Mouse (Mus musculus): ENCODE measurements around the gene Cryba4.
A peak's percentile ranks its signal among the peaks of the same experiment; 100 is the strongest.

Cryba4 gene

DNA sequence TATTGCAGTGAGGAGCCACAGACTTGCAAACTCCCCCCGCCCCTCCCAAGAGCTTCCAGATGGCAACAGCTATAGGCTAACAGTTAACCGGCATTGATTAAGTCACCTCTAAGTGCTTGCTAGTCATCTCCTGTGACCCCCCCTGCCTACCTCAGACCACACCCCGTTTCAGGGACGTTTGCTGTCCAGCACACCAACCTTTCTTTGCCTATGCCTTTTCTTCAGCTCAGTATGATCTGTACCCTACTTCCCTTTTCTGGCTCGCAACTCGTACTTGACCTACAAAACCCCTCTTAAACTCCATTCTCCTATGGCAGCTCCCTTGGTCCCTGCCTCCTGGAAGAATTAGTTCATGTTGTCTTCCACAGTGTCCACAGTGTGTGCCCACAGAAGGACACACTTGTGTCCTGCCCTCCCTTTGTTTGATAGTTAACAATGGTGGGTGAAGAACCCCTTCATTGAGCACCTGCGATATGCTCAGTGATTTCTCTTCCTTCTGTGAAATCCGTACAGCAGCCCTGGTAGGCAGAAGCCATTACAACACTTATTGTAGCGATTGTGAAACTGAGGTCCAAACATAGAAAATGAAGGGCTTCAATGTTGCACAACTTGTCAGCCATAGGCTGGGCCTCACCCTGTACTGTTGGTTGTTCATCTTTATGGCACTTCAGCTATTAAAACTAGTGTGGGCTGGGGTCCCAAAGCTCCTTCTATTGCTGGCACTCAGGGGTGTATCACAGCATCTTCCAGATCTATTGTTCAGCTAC, 13.9 kb upstream of the Cryba4 start:
- no peak for DNase-seq (ENCODE audit: extremely low spot score)

DNA sequence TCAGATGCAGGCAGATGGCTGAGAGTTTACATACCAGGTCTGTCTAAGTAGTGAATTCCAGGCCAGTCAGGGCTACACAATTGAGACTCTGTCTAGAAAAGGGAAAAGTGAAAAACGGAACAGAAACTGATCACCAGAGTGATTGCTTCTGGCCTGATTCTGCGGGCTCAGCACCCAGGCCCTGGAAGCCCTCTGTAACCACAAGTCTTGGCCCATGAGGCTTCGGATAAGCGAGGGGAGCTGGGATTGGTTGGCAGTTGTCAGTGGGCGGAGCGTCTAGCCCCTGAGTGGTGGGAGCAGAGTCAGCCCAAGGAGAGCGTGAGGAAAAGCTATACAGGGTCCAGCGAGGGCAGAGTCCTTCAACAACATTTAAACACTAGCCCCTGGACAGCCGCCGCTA, 13.2 kb upstream of the Cryba4 start:
- DNase-seq (ENCODE audit: extremely low spot score): peak; percentile 65

DNA sequence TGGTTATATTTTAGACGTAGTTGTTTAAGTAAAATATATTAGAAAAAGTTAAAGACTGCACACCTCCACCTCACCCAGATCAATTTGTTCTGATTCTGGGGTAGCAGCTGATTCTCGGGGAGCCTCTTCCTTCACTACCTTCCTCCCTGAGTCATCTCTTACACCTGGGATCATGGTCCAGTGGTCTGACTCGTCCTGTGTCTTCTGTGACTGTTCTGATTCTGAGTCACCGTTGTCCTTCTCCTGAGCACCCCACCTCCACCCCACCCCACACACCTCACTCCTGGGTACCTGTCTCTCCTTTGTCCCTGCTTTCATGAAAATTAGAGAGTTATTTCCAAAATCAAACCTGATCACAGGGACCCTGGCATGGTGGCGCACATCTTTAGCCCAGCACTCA, 12.8 kb upstream of the Cryba4 start:
- DNase-seq (ENCODE audit: extremely low spot score): no peak

DNA sequence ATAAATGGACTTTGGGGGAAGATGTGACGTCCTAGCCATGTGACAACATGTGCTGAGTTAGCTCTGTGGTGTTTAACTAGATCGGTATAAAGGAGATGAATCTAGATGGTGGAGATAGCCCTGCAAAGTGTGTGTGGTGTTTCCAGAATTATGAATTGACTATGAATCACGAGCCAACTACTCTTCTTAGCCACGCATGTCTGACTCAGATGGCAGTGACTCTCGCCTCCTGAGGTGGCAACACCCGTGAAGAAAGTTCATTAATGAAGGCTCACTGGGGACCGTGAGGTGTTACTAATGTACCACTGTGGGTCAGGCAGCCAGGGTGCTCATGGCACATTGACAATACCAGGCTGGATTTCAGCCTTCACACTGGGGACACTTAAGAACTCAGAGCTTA, 11.8 kb upstream of the Cryba4 start:
- no peak for DNase-seq (ENCODE audit: extremely low spot score)

DNA sequence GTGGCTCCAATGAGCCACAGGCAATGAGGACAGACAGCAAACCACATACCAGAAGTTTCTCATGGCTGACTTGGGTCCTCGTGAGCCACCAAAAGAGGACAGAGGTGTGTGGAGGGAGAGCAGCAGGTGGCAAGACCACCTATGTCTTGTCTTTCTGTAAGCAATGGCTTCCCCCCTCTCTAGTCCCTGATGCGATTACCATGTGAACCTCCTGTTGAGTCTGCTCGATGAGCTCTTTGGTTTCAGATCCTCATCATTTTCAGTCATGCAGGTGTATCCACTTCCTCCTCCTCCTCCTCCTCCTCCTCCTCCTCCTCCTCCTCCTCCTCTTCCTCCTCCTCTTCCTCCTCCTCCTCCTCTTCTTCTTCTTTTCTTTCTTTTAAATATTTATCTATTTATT, 8.5 kb upstream of the Cryba4 start:
- no peak for DNase-seq (ENCODE audit: extremely low spot score)

DNA sequence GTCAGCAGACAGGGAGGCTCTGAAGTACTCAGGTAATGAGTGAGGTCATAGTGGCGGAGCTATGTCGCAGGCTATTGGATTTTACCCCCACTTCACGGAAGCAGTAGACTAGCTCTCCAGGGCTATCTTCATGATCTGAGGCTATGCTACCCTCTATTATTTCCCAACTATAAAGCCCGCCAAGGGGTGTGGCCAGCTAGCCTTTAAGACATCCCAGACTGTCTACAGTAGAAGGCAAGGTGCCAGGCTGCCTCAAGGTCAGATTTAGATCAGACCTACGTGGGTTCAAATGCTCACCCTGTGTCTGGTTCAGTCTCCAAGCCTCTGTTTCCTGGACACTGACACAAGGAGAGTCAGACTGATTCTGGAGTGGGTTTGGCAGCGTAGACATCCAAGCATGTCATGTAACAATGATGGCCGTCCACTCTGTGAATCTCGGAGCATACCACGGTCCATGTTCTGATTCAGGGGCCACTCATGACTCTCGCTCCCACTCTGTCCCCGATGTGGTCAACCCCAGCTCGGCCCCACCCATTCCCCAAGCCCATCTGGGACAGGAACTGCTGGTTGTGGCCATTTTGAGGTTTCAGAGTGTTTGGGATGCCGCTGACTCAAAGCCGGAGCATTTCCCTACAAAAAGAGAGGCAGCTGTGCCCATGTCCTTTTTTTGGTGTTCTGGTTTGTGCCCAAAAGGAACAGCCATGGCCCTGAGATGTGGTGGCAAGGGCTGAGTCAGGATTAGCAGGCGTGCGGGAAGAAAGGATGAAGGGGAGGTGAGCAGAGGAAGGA, 7.7 kb upstream of the Cryba4 start:
- no peak for DNase-seq (ENCODE audit: extremely low spot score)

DNA sequence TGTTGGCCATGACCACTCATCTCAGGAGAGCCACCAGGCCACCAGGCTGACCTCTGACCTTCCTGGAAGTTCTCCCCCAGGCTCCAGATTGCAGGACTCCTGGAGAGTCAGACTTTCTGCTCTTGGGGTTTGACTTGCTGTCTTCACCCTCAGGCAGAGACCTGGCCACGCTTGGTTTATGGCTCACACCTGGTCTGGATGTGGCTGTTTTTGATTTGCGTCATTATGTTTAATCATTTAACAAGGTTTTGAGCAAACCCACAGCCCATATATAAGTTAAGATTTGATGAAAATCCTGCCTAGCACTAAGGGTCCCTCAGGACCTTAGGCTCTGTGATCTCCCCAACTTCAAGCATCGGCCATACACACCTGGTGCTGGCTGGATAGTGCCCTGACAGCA, 5.6 kb upstream of the Cryba4 start:
- DNase-seq (ENCODE audit: extremely low spot score): no peak

DNA sequence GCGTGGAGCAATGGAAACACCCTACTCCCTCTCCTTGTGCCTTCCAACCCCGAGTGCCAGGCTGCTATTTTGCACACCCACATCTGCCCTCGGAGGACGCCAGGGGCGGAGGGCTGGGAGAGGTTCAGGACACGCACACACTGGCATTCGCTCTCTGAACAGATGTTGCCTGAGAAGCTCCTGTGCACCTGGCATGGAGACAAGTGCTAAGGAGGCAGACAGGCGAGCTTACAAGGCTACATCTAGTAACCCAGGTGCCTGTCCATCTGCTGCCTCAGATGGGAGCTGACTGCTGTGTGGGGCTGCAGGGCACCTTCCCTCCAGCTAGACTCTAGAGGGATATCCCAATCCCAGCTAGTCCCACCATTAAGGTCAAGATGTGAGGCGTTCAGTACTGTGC, 4.1 kb upstream of the Cryba4 start:
- no peak for DNase-seq (ENCODE audit: extremely low spot score)

DNA sequence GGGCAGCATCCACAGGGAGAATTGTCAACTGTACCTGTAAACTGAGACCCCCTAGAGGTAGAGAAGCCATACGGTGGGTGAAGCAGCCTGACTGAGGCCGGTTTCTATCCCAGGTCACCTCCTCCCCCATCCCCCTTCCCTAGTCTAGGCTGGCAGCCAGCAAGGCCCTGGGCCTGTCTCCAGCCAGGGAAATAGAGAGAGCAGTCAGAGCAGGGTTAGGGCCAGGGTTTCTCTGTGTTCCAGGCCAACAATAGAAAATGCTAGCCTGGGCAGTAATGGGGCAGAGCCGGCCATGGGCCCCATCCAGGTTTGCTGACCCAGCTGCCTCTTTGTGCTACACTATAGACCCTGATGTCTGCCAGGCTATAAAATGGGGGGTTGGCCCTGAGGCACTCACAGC, 3.1 kb upstream of the Cryba4 start, which contains the start of gene Crybb1:
Gene Crybb1, plus strand, starts transcription at position 390 of the 400 bp plus-strand sequence.
- DNase-seq (ENCODE audit: extremely low spot score): no peak

DNA sequence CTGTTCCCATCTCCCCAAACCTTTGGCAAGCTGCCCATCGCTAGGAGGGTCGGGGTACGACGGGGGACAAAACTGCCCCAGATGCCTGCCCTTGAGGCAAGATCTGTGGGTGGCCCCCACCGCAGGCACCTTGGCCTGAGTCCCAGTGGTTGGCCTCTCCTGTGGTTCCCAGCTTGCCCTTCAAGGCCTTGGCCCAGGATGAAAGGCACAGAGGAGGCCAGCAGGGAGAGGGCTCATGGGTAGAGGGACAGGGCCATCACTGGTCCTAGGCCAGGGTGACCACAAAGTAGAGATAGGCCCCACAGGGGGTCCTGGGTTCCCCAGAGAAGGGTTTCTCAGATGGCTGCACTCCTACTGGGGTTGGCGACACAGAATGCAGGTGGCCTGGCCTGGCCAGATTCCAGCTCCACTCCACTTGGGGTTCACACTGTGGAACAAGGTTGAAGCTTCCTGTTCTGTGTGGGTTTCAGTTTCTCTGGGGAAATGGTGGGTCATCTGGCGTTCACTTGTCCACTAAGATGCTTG, 2.0 kb upstream of the Cryba4 start:
- DNase-seq (ENCODE audit: extremely low spot score): no peak

DNA sequence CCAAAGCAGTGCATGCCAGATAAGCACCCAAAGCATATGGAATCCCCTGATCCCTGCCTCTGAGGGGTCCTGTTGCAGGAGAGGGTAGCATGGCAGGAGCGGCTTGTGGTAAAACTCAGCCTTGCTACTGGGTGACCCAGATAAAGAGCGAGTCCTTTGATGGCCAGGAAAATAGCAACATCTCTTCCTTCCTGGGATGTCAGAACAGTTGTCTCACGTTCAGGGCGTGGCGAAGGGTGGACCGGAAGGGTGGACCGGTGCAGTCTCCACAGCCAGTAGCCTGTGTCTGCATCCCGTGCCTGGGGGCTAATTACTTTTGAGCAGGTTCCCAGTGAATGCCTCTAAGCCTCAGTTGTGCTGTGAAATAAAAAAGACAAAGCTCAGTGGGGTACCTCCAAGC, 851 bp upstream of the Cryba4 start:
- no peak for DNase-seq (ENCODE audit: extremely low spot score)

DNA sequence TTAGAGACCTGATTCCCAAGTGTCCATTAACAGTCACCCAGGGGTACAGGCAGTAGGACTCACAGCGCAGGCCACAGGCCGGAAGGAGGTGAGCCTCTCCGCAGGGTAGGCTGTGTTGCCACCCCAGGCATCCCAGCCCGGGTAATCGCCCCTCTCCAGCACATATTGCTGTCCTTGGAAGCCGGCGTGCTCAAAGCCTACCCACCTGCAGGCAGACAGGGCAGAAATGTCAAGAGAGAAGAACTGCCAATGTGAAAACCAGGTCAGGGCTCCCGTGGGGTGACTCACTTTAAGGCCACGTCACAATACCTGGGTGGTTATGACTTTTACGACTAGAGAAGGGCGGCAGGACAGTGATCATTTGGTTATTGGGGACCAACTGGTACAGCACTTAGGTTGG, 3.2 kb downstream of the Cryba4 start:
- no peak for DNase-seq (ENCODE audit: extremely low spot score)

DNA sequence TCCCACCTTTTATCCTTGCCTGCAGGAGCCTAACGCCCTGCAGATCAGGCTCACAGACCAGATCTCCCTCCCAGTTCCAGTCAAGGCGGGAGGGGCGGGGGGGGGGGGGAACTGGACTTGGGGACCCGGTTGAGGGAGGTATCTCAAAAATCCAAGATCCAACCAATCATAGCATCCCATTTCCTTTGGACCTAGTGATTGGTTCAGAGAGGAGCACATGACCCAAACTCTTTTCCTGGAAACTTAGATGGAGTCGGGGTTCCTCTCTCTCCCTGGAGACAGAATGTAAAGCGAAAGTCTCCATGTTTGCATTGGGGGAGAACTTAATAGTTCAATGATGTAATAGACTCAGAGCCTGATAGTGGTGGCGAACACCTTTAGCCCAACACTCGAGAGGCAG, 4.9 kb downstream of the Cryba4 start:
- DNase-seq (ENCODE audit: extremely low spot score): no peak

DNA sequence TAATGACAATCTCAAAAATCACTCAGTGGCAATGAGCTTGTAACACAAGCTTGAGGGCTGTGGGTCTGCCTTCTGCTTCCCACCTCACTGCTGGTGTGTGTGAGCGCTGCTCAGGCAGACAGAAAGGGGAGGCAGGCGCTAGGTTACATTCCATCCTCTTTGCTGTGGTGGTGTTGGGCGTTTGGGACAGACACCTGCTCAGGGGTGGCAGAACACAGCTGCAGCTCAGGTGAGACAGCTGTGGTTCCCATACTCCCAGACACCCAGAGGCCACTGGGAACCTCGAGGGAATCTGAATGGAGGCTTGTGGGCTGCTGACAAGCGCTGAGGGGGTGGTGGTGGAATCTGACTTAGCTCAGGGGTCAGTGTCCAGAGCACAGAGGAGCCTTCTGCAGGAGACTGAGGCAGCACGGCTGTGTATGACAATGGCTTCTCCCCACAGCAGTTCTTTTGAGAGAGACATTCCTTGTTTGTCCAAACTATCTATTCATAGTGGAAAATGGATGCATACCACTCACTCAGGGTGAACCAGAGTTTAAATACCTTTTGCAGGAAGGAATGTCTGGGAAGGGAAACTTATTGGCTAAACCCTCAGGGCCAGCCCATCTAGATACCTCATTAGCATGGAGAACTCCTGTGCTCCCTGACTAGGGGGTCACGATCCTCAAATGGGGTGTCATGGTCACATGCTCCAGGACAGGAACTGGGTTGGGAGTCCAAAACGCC, 7.3 kb downstream of the Cryba4 start:
- no peak for DNase-seq (ENCODE audit: extremely low spot score)

DNA sequence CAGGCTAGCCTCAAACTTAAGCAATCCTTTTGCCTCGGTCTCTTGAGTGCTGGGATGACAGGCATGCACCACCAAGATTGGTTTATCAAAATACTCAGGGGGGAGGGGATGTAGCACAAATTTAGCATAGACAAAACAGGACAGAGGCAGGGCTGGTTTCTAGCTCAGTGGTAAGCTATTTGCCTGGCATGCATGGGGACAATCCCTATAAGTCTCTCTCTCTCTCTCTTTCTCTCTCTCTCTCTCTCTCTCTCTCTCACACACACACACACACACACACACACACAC, 8.1 kb downstream of the Cryba4 start:
- no peak for DNase-seq (ENCODE audit: extremely low spot score)

DNA sequence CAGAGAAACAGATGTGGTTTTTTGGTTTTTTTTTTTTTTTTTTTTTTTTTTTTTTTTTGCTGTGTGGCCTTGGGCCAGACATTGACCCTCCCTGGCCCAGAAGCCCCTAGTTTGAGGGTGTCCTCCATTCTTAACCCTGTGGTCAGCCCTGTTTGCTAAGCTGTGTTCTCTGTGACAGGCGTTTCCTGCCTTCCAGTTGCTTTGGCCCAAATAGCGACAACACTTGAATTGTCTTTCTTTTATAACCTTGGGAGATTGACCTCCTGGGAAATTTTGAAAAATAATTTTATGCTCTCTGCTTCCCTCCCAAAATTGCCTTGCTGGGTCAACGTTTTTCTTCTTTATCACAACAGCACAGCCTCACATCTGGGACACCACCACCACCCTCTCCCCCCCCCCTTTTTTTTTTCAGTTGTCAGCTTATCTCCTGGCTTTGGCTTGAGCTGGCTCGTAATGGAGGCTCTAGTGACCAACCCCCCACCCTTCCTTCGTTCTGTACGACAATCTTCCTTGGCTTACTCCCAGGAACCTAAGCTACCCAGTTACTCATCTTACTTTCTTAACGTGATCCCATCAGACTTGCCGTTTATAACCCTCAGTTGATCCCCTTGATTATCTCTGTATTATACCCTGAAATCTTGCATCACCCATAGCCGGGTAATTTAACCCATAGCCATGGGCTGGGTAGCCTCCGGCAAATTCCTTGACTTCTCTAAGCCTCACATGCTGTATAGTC, 8.6 kb downstream of the Cryba4 start:
- no peak for DNase-seq (ENCODE audit: extremely low spot score)

DNA sequence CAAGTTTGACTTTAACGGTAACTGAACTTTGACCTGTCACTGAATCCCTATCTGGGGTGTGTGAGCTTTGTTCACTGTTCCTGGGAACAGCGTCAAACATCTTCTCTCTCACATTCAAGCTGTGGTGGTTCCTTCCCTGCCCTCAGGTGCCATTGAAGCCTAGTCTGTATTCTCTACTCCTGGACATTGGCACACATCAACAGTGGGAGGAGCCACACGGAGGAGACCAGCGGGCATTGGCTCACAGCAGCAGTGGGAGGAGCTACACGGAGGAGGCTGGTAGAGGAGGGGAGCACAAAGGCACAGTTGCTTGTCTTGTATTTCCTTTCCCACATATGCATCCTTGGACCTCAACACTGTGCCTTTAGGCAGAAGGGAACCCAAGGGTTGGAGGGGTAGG, 9.3 kb downstream of the Cryba4 start:
- no peak for DNase-seq (ENCODE audit: extremely low spot score)

DNA sequence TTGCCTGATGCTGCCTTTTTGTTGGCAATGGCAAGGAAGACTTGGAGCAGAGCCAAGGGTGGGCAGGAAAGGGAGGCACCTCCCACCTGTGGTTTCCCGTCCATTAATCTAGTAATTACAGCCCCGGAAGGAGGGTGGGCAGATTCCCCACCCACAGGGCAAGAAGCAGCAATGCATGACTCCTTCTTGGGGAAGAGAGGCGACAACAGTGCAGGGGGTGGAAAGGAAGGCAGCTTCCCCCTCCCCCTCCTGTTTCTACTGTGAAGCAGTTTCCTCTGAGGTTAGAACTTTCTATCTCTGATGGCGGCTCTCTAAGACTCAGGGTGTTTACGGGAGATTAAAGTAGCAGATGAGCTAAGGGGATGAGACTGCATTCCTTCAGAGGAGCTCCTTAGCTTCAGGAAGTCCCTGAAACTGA, 9.9 kb downstream of the Cryba4 start:
- DNase-seq (ENCODE audit: extremely low spot score): no peak

DNA sequence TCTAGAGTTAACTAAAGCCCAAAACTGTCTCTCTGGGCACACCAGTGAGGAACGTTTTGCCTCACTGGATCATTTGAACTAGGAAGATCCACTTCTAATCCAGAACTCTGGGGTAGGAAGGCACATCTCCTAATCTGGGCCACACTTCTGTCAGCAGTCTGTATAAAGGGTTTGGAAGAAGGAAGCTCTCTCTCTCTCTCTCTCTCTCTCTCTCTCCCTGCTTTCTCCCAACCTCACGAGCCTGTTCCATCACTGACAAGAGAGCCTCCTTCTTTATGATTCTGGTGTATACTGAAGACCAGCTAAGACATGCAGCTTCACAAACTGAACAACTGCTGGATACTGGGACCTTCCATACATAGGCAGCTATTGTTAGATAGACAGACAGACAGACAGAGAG, 10.5 kb downstream of the Cryba4 start:
- no peak for DNase-seq (ENCODE audit: extremely low spot score)

DNA sequence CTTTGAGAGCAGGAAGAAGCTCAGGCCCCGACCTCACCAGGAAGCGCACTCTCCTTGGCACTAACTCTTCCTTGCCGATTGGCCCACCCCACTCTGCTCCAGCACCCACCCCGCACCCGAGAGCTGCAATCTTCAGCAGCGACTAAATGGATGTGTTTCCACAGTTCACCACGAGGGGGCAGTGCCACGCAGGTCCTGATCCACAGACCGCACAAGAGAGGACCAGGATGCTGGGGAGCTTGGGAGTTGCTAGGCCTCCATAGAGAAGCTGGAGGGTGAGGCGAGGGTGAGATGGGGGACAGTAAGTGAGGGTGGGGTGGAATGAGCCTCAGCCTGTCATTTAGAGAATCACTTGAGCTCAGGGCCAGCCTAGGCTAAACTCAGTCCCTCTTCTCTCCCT, 11.6 kb downstream of the Cryba4 start:
- peak; percentile 89 for DNase-seq (ENCODE audit: extremely low spot score)

DNA sequence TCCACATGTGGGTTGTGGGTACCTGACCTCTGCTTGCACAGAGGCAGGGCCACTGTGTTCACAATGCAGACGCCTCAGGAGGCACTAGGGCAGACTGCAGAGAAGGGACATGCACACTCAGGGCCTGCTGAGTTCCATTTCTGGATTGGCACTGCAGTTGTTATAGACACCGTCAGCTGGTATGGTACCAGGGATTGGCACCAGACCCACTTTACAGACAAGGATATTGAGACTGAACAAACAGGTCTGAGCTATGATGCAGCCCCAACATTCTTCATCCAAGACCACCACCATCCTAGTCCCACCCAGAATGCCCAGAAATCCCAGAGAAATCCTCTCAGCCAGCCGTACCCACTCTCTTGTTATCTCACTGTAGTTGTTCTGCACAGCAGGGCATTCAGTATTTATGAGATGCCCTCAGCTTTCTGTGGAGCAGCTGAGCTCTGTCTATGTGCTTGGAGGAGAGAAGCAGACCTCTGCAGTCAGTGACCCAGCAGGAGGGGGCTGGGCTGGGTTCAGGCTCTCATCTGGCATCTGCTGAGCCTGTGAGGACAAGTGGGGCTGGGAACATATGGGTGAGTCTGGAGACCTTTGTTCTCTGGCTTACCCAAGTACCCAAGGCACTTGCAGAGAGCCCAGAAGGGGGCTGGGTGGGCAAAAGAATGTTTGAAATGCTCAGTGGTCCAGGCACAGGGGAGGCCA, 13.4 kb downstream of the Cryba4 start:
- DNase-seq (ENCODE audit: extremely low spot score): no peak
